Mouse (Mus musculus) megakaryocyte, embryonic 14.5 days (primary cell): ENCODE measurements at regions not wholly inside any gene's neighbourhood (a gene's known extent, or its start where the extent isn't known, plus 50 kb on each side); places are given as distances from the start of the nearest gene placed in this dataset.

Experiments
- FLI1 ChIP-seq: IDR thresholded peaks from 2 replicates; pipeline ENCODE4 v1.6.1; 2012; ENCODE audit warnings: low read length, inconsistent platforms, mixed read lengths
- GATA1 ChIP-seq: IDR thresholded peaks from 3 replicates; pipeline ENCODE4 v1.6.1; 2012; ENCODE audit warnings: mixed read lengths, low read length, inconsistent platforms, borderline replicate concordance

DNA sequence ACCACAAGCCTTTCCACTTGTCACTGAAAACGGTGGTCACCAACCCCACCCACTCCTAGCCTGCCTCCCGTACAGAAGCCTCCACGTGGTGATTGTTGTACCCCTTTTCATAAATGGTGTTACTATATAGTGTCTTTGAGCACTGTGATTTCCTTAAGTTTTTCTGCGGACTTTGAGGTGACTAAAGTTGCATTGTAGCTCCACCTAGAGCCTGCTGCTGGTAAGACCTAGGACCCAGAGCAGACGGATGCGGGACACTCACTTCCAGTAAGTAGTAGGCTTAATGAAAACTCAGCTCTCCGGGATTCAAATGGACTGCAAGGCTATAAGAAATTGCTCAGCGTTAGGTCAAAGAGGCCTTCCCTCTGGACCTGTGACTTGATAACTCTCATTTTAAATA lies 166.7 kb downstream of the Sptssa start:
- no peak for TF ChIP-seq GATA1
- no peak for TF ChIP-seq FLI1
